Mouse (Mus musculus): ENCODE measurements around the gene Lgals7. TPM values are rescaled to one million over a fixed set of nuclear protein-coding genes. Genes with fewer than 3 reads are reported as not detected.
A peak's percentile ranks its signal among the peaks of the same experiment; 100 is the strongest.
"Not testable (repeated sequence)": the region's sequence is repeated elsewhere in the genome, so short reads cannot be mapped to it uniquely, and the experiment has no call there.

The Lgals7 gene
- total RNA-seq, 1 experiment from 2014 or later = not detected

DNA sequence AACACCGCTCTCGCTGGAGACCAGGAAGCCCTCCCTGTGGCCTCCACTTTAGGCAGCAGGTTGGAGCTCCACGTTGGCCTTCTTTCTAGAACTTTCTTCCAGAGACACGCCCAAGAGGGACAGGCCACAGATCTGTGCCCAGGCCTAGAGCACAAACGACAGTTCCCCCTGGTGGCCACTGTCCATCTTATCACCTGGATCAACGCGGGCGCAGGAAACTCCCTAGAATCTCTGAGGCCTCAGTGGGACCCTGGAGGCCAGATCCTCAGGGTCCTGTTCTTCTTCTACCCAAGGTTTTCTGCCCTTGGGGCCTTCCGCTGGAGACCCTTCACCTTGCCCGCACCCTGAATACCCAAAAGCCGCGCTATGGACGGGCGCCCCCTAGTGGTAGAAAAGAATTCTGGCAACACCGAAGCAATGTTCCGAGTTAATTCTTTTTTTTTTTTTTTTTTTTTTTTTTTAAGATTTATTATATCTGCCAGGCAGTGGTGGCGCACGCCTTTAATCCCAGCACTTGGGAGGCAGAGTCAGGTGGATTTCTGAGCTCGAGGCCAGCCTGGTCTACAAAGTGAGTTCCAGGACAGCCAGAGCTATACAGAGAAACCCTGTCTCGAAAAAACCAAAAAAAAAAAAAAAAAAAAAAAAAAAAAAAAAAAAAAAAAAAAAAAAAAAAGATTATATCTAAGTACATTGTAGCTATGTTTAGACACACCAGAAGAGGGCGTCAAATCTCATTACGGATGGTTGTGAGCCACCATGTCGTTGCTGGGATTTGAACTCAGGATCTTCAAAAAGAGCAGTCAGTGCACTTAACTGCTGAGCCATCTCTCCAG, 4.1 kb downstream of the Lgals7 start:
- peak; percentile 68 for ATAC-seq (ENCODE audit: extremely low read depth, insufficient number of reproducible peaks, low FRiP score, poor library complexity, severe bottlenecking)

- no peak for ATAC-seq (ENCODE audit: extremely low read depth, insufficient number of reproducible peaks, low FRiP score, poor library complexity, severe bottlenecking)
Observed at GRCm38 (mm10) chr7:28870901-28871664, 7.4 kb downstream of the Lgals7 start.

DNA sequence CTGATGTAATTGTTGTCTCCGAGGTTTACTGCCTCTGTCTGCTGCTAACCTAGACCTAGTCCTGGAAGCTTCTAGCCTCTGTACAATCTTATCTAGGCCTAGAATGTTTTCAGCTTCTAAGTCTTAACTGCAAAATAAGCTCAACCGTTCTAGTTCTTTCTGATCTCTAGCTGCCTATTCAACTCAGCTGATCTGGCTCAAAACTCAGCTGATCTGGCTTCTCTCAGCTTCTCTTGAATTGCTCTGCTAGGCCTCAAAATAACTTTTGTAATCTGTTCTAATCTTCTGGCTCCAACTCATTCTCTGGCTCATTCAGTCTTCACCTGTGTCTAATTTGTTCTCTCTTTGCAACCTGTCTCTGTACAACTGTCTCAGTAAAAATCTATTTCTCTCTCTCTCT, 10.9 kb downstream of the Lgals7 start:
- ATAC-seq (ENCODE audit: extremely low read depth, insufficient number of reproducible peaks, low FRiP score, poor library complexity, severe bottlenecking) = no peak

GRCm38 (mm10) chr7:28876099-28876498, 12.4 kb downstream of the Lgals7 start:
- ATAC-seq (ENCODE audit: extremely low read depth, insufficient number of reproducible peaks, low FRiP score, poor library complexity, severe bottlenecking) = no peak

DNA sequence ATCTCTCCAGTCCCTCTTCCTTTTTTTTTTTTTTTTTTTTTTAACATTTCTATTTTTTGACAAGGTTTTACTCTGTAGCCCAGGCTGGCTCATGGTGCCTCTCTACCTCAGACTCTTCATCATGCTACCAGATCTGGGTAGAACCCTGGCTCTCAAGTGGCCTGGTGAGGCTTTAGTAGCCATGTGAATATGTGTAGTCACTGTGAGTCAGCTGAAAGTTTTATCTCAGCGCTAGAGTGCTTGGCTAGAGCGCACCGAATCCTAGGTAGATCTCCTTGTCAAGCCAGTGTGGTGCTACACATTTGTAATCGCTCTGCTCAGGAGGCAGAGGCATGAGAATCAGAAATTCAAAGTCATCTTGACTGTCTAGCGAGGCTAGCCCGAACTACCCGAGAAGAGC, 13.5 kb downstream of the Lgals7 start:
- no peak for ATAC-seq (ENCODE audit: extremely low read depth, insufficient number of reproducible peaks, low FRiP score, poor library complexity, severe bottlenecking)

DNA sequence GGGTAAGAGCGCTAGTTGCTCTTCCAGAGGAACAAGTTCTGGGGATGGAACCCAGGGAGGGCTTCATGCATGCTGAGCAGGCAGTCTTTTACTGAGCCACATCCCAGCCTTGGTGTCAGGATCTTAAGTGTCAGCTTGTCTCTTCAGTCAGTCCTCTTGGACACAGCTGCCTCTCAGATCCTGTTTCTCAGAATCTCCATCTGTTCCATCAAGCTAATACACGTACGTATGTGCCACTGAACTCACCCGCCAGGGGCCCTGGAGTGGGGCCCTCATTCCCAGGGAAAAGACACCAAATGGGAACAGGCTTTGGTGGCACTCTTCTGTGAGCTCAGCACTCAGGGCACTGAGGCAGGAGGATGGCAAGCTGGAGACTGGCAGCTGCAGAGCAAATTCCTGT, 14.2 kb downstream of the Lgals7 start:
- ATAC-seq (ENCODE audit: extremely low read depth, insufficient number of reproducible peaks, low FRiP score, poor library complexity, severe bottlenecking) = no peak

DNA sequence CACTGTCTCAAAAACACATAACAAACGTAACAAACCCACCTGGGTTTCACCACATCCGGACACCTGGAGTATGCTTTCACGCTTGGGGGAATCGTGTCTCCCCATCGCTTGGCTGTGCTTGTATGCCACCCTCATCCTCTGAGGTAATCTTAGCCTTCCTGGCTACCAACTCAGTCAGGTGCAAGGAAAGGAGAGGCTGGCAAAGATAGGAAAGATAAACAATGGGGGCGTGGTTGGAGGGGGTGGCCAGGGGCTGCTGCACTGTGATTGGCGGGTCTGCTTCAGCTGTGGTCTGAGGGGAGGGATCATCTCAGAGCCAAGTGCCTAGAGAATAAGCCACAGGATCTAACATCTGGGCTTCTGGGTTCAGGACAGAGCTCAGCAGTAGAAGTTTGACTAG, 16.0 kb downstream of the Lgals7 start:
- ATAC-seq (ENCODE audit: extremely low read depth, insufficient number of reproducible peaks, low FRiP score, poor library complexity, severe bottlenecking) = no peak

DNA sequence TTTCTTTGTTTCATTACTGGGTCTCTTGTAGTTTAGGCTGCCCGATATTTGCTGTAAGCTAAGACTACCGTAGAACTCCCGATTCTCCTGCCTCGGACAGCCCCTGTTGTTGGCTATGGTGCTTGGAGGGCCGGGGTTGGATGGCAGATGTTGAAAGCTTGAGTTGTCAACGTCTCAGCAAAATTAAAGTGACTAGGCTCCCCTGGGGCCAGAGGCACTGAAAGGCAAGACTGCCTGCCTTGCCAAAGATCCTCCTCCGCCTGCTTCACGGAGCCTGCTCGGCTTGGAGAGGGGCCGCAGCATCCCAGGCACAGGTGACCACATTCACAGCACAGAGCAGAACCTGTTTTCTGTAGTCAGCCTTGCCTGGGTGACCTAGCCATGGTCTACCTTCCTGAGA, 16.9 kb downstream of the Lgals7 start:
- no peak for ATAC-seq (ENCODE audit: extremely low read depth, insufficient number of reproducible peaks, low FRiP score, poor library complexity, severe bottlenecking)

GRCm38 (mm10) chr7:28881199-28881598, 17.5 kb downstream of the Lgals7 start, which contains the start of gene Capn12:
Gene Capn12, plus strand, starts transcription at chr7:28881422.
- ATAC-seq (ENCODE audit: extremely low read depth, insufficient number of reproducible peaks, low FRiP score, poor library complexity, severe bottlenecking) = no peak

DNA sequence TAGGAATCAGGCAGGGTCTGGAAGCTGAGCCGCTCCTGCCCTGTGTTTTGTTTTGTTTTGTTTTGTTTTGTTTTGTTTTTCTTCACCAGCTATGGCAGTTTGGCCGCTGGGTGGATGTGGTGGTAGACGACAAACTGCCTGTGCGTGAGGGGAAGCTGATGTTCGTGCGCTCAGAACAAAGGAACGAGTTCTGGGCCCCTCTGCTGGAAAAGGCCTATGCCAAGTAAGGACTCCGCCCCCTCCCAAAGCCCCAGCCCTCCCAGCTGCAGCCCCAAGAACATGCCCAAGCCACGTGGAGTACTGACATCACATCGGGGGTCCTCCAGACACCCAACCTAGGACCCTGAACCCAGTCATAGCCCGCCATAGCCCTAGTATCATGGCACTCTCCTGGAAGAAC, 19.4 kb downstream of the Lgals7 start:
- no peak for ATAC-seq (ENCODE audit: extremely low read depth, insufficient number of reproducible peaks, low FRiP score, poor library complexity, severe bottlenecking)

- not testable (repeated sequence) for ATAC-seq (ENCODE audit: extremely low read depth, insufficient number of reproducible peaks, low FRiP score, poor library complexity, severe bottlenecking)
Observed at GRCm38 (mm10) chr7:28883704-28884103, 20.1 kb downstream of the Lgals7 start.

- no peak for ATAC-seq (ENCODE audit: extremely low read depth, insufficient number of reproducible peaks, low FRiP score, poor library complexity, severe bottlenecking)
Observed at GRCm38 (mm10) chr7:28886486-28886885, 22.8 kb downstream of the Lgals7 start.

- ATAC-seq (ENCODE audit: extremely low read depth, insufficient number of reproducible peaks, low FRiP score, poor library complexity, severe bottlenecking) = no peak
Observed at GRCm38 (mm10) chr7:28888701-28889161, 25.1 kb downstream of the Lgals7 start.

DNA sequence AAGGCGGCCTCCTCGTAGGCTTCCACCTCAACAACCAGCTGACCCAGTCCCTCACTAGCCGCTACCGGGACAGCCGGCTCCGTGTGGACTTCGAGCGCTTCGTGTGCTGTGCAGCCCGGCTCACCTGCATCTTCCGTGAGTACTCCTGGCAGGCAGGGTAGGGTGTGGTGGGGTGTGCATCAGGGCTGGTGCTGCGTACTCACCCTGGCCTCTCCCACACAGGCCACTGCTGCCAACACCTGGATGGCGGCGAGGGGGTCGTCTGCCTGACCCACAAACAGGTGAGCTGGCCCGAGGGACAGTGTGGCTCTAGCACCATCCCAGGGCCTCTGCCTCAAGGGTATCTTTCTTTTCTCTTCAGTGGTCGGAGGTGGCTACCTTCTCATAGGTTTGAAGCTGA, 28.9 kb downstream of the Lgals7 start:
- no peak for ATAC-seq (ENCODE audit: extremely low read depth, insufficient number of reproducible peaks, low FRiP score, poor library complexity, severe bottlenecking)

DNA sequence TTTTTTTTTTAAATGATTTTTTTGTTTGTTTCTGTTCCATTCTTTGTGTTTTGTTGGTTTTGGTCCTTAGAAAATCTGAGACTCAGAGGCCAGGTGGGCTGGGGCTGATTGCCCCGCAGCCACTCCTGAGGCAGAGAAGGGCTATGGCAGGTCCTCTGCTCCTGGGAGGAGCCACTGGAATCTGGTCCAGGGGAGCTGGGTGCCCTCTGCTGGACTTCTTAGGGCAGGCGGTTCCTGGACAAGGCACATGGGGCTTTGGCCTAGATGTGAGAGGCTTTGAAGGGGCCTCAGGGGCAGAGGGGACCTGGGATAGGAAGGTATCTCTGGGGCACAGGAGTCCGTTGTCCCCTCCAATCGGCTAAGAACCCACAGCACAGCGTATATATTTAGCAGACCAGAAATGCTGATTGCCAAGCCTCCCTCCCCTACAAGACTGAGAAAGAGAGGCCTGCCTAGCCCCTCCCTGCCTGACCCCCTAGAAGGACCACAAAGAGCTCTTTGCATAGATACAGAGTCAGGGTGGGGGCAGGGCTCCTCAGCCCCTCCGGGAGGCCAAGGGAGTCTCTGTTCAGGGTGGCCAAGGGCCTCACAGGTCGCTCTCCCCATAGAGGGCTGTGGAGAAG, 30.1 kb downstream of the Lgals7 start:
- no peak for ATAC-seq (ENCODE audit: extremely low read depth, insufficient number of reproducible peaks, low FRiP score, poor library complexity, severe bottlenecking)

DNA sequence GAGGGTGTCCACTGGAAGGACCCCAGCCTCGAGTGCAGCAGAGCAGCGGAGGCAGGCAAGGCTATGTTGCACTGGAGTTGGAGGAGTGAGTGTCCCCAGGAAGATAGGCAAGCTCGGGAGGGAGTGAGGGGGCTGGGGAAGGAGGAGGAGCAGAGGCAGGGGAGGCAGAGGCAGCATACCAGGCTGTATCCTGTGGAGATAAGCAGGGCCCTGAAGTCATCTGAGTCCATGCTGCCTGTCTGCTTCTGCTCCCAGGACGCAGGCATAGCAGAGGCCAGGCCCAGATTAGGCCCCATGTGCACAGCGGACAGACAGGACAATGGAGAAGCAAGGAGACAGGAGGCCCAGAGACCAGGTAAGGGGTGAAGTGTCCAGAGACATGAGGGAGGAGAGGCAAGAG, 31.3 kb downstream of the Lgals7 start:
- no peak for ATAC-seq (ENCODE audit: extremely low read depth, insufficient number of reproducible peaks, low FRiP score, poor library complexity, severe bottlenecking)

DNA sequence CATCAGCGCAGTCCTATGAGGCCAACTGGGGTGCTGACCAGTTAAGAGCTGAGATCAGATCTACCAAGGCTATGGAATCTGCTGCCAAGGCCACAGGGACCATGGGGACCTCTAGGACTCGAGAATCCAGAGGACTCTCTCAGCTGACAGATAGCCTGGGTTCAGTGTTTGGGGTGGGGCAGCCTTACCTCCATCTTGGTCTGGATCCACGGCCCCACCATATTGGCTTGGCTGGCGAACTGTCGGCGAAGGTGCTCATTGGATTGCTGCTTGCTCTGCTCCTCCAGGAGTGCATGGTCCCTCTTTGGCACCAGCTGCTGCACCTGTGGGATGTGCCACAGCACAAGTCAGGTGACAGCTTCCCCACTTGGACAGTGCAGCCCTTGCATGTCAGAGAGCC, 34.0 kb downstream of the Lgals7 start:
- no peak for ATAC-seq (ENCODE audit: extremely low read depth, insufficient number of reproducible peaks, low FRiP score, poor library complexity, severe bottlenecking)

- ATAC-seq (ENCODE audit: extremely low read depth, insufficient number of reproducible peaks, low FRiP score, poor library complexity, severe bottlenecking) = no peak
Observed at GRCm38 (mm10) chr7:28899972-28900371, 36.3 kb downstream of the Lgals7 start.

DNA sequence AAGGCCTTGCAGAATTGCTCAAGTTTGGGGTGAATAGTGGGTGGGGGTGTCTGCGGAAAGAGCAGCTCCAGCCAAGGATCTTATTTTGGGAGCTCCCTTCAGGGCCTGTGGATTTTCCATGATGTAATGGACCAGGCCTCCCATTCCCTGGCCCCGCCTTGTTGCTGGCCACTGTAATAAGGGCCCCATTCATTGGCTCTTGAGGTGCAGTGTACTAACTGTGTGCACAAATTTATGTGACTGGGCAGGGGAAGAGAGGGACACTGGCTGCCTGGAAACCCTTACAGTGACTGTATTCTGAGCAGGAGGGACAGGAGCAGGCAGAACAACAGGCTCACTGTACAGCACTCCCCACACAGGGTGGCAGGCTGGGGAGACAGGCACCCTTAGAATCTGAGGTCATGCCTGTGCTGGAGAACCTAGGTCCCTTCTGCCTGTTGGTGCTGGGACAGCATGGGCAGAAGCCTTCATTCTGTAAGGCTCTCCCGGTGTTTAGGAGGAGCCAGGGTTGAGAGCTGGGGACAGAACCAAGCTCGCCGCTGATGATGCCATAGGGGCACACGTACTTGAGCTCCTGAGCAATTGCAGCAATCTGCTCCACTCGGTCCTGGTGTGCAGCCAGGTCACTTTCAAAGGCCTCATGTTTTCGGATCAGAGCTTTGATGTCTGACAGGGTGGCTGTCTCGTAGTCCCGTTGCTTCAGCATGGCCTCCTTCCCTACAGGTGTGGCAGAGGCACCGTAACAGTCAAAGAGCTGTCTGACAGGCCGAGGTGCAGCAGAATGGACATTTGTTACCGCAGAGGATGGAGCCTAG, 37.9 kb downstream of the Lgals7 start:
- ATAC-seq (ENCODE audit: extremely low read depth, insufficient number of reproducible peaks, low FRiP score, poor library complexity, severe bottlenecking) = no peak

Data from neutrophil, adult 5-6 weeks (primary cell).